Mouse (Mus musculus): ENCODE measurements around the gene Rsu1. TPM values are rescaled to one million over a fixed set of nuclear protein-coding genes. Genes with fewer than 3 reads are reported as not detected.
"Not testable (repeated sequence)": the region's sequence is repeated elsewhere in the genome, so short reads cannot be mapped to it uniquely, and the experiment has no call there.

Rsu1 gene
- polyA plus RNA-seq, 1 experiment from 2014 or later: 75.3 TPM

DNA sequence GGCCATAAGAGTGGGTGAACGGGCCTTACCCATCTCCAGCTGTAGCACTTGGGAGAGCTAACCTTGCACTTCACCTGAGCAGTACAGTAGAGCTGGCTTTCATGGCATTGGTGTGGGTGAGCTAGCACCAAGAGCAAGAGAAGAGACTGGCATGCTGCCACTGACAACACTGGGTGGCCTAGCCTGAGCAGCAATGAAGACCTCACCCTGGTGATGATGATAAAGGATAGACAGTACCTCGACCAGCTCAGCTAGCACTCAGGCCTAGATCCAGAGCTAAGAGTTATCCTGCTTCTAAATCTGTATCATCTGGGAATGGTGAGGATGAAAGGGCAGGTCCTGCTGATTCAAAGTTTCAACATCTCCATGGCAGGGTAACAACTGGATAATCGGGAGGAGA lies 88.1 kb downstream of the Rsu1 start:
- Histone ChIP-seq H3K27me3 (ENCODE audit: control insufficient read depth, insufficient read depth, low read length) (no peaks in the 10 kb centered on the region), H3K9ac (ENCODE audit: low read length) (no peak overlapping the region), H3K27ac (ENCODE audit: low read depth, low read length) (no peak overlapping the region), H3K4me3 (ENCODE audit: low read depth, low read length) (no peak overlapping the region), H3K4me2 (ENCODE audit: low read depth) (no peak overlapping the region), H3K9me3 (ENCODE audit: control insufficient read depth, low read length) (no peaks in the 10 kb centered on the region), H3K4me1 (ENCODE audit: control insufficient read depth, insufficient read depth, low read length) (no peaks in the 10 kb centered on the region), H3K36me3 (ENCODE audit: control insufficient read depth, insufficient read depth, low read length) (no peaks in the 10 kb centered on the region)
- no peak for ATAC-seq (ENCODE audit: insufficient read depth, low FRiP score, low TSS enrichment)
- WGBS: 95% methylated on average over 3 of the region's 3 CpGs
- DNase-seq (ENCODE audit: low spot score): no peak

DNA sequence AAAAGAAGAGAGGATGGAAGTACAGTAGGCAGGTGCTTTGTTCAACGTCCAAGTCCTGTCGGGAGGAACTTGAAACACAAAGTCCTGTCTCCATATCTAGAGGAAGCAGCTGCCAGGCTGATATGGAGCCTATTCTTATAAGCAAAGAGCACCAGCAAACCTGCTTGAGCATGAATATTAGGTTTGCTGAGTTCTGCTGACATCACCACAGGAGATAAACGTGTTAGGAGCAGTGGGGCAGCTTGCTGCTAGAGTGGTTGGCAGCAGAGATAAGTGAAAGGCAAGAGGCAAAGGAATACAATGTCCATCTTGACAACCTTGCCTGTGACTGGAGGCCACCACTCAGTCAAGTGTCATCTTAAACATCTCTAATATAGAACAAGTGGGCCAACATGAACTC lies 89.3 kb downstream of the Rsu1 start:
- not testable (repeated sequence) for H3K9me3 ChIP-seq (ENCODE audit: control insufficient read depth, low read length); H3K4me3 ChIP-seq (ENCODE audit: low read depth, low read length); H3K36me3 ChIP-seq (ENCODE audit: control insufficient read depth, insufficient read depth, low read length); H3K4me2 ChIP-seq (ENCODE audit: low read depth); H3K9ac ChIP-seq (ENCODE audit: low read length); H3K27me3 ChIP-seq (ENCODE audit: control insufficient read depth, insufficient read depth, low read length); DNase-seq (ENCODE audit: low spot score); ATAC-seq (ENCODE audit: insufficient read depth, low FRiP score, low TSS enrichment); H3K4me1 ChIP-seq (ENCODE audit: control insufficient read depth, insufficient read depth, low read length); H3K27ac ChIP-seq (ENCODE audit: low read depth, low read length)
- no CpG with 5 or more reads among the region's 3 CpGs for WGBS

DNA sequence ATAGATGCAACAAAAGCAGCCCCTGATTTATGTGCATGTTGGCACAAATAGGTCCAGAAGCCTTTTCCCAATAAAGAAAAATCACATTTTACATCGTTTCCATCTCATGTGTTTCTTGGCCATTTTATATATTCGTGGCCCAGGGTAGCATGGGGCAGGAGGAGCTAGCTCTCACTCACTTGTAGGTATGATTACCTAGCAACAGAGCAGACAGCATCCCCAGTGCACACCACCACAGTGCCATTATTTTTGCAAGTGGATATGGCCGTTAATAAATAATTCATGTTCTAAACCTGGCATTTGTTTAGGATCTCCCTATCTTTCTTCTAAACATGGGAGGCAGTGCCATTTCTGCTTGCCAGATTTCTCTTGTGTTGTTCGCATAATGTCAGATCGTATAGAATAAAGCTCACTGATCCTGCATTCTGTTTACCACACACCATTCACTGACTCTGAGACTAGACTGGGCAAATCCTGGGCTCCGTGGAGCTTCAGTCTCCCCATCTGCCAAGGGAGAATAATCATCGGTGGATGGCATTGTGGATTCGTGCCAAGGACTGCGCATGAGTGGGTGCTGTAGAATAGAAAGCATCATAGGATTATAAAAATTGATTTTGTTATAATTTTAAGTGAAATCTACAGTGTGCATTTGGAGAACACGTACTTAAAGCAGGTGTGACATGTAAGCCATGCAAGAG lies 93.4 kb downstream of the Rsu1 start:
- H3K27me3 ChIP-seq (ENCODE audit: control insufficient read depth, insufficient read depth, low read length): no peaks in the 10 kb centered on the region
- ATAC-seq (ENCODE audit: insufficient read depth, low FRiP score, low TSS enrichment) (no peak), DNase-seq (ENCODE audit: low spot score) (no peak)
- H3K4me2 ChIP-seq (ENCODE audit: low read depth): no peak overlapping the region
- WGBS: 83% methylated on average over 10 of the region's 10 CpGs
- no peak overlapping the region for H3K27ac ChIP-seq (ENCODE audit: low read depth, low read length)
- H3K9ac ChIP-seq (ENCODE audit: low read length): no peak overlapping the region
- H3K4me3 ChIP-seq (ENCODE audit: low read depth, low read length): no peak overlapping the region
- no peaks in the 10 kb centered on the region for H3K9me3 ChIP-seq (ENCODE audit: control insufficient read depth, low read length)
- H3K4me1 ChIP-seq (ENCODE audit: control insufficient read depth, insufficient read depth, low read length): peaks cover 9% of the 10 kb centered on the region; the same call in 1 of the 2 replicates
- no peaks in the 10 kb centered on the region for H3K36me3 ChIP-seq (ENCODE audit: control insufficient read depth, insufficient read depth, low read length)

DNA sequence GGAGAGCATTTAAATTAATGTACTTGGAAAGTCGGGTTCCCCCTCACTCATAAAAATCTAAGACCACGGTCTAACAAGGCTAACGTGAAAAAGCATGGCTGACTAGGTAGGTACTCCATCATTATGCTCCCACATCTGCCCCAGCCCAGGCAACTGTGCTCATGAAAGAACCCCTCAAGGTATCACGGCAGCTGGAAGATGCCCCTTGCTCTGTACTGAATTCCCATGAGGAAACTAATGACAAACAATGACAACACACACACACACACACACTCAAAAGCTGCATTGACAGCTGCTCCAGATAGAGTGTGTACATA lies 95.0 kb downstream of the Rsu1 start:
- Histone ChIP-seq H3K4me2 (ENCODE audit: low read depth) (no peak overlapping the region), H3K4me1 (ENCODE audit: control insufficient read depth, insufficient read depth, low read length) (peaks cover 9% of the 10 kb centered on the region; the same call in 1 of the 2 replicates), H3K27me3 (ENCODE audit: control insufficient read depth, insufficient read depth, low read length) (no peaks in the 10 kb centered on the region), H3K4me3 (ENCODE audit: low read depth, low read length) (no peak overlapping the region), H3K36me3 (ENCODE audit: control insufficient read depth, insufficient read depth, low read length) (no peaks in the 10 kb centered on the region), H3K9me3 (ENCODE audit: control insufficient read depth, low read length) (no peaks in the 10 kb centered on the region), H3K9ac (ENCODE audit: low read length) (no peak overlapping the region), H3K27ac (ENCODE audit: low read depth, low read length) (no peak overlapping the region)
- DNase-seq (ENCODE audit: low spot score) (no peak), ATAC-seq (ENCODE audit: insufficient read depth, low FRiP score, low TSS enrichment) (peak; percentile 69)
- 46% methylated on average over 4 of the region's 4 CpGs for WGBS

DNA sequence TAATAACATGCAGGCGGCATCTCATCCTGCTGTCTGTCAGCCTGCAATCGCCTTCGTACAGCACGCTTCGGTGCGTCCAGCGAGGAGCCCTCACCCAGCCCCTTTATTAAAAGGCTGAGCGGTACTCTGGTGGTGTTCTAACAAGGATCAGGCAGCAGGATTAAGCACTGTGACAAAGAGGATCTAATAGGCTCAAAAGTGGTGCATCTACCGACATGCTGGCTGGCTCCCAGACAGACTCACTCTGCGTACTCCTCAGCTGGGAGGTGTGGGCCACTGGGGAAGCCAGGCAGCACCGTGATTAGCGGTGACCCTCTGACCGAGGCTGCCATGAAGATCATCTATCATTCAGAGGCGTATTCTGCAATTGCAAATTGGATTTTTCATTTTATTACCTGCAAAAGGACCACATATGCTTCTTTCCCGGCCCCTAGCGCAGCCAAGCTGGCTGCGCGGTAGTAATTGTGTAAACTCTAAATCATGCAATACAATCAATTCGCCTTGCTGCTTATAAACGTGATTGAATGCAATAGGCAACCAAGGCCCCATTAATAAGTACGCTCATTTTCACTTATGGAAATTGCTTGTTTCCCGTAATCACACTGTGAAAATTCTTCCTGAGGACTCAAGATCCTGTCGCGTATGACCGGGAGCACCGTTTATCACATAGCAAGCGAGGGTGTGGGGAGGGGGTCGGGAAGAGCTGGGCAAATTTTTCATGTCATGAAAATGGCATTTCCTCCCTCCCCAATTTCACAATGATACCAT lies 95.5 kb downstream of the Rsu1 start:
- Histone ChIP-seq H3K4me3 (ENCODE audit: low read depth, low read length) (no peak overlapping the region), H3K27me3 (ENCODE audit: control insufficient read depth, insufficient read depth, low read length) (no peaks in the 10 kb centered on the region), H3K9me3 (ENCODE audit: control insufficient read depth, low read length) (no peaks in the 10 kb centered on the region), H3K9ac (ENCODE audit: low read length) (no peak overlapping the region), H3K4me2 (ENCODE audit: low read depth) (no peak overlapping the region), H3K4me1 (ENCODE audit: control insufficient read depth, insufficient read depth, low read length) (peaks cover 9% of the 10 kb centered on the region; the same call in 1 of the 2 replicates), H3K36me3 (ENCODE audit: control insufficient read depth, insufficient read depth, low read length) (no peaks in the 10 kb centered on the region), H3K27ac (ENCODE audit: low read depth, low read length) (0 out of 2 replicates have a peak overlapping the region, but pooled peaks have one; percentile 45)
- WGBS: 52% methylated on average over 28 of the region's 28 CpGs
- ATAC-seq (ENCODE audit: insufficient read depth, low FRiP score, low TSS enrichment) (peak; percentile 85), DNase-seq (ENCODE audit: low spot score) (peak; percentile 64)

DNA sequence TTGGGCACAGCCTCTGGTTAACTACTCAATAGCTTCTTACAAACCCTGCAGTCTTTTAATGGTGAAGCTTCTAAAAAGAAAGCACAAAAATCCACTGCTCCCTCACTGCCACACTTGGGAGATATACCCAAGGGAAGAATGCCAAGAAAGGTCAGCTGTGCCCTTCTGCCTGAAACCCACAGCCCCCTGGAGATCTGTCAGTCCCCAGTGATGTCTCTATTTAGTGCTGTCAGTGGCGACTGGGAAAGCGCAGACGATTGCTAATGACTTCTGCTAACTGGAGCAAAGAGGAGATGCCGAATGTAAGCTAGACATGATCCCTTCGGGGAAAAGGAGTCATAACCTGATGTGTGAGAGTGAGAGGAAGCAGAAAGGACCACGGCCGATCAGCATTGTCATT lies 96.8 kb downstream of the Rsu1 start:
- no peak for ATAC-seq (ENCODE audit: insufficient read depth, low FRiP score, low TSS enrichment)
- Histone ChIP-seq H3K27ac (ENCODE audit: low read depth, low read length) (no peak overlapping the region), H3K4me3 (ENCODE audit: low read depth, low read length) (no peak overlapping the region), H3K9me3 (ENCODE audit: control insufficient read depth, low read length) (no peaks in the 10 kb centered on the region), H3K27me3 (ENCODE audit: control insufficient read depth, insufficient read depth, low read length) (no peaks in the 10 kb centered on the region), H3K4me1 (ENCODE audit: control insufficient read depth, insufficient read depth, low read length) (peaks cover 9% of the 10 kb centered on the region; the same call in 1 of the 2 replicates), H3K9ac (ENCODE audit: low read length) (no peak overlapping the region), H3K36me3 (ENCODE audit: control insufficient read depth, insufficient read depth, low read length) (no peaks in the 10 kb centered on the region), H3K4me2 (ENCODE audit: low read depth) (no peak overlapping the region)
- peak; percentile 14 for DNase-seq (ENCODE audit: low spot score)
- WGBS: 77% methylated on average over 7 of the region's 7 CpGs

DNA sequence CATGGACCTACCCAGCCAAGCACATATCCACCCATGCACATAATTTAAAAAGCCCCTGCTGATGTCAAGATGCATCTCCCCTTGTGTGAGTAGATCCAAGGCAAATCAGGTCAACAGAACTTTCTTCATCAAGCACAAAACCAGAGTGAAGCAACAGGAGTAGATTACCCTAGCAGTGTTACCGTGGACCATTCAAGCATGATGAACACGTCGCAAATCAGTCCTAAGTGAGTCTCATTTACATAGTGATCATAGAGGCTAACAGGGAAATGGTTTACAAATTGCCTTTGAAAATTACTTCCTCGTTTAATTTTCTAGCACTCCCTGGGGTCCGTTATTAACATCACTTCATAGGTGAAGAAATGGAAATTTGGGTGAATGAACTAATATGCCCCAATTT lies 100.6 kb downstream of the Rsu1 start:
- no peak overlapping the region for H3K4me2 ChIP-seq (ENCODE audit: low read depth)
- ATAC-seq (ENCODE audit: insufficient read depth, low FRiP score, low TSS enrichment): no peak
- no peak overlapping the region for H3K4me3 ChIP-seq (ENCODE audit: low read depth, low read length)
- 79% methylated on average over 5 of the region's 5 CpGs for WGBS
- no peak overlapping the region for H3K9ac ChIP-seq (ENCODE audit: low read length)
- DNase-seq (ENCODE audit: low spot score): no peak
- H3K27ac ChIP-seq (ENCODE audit: low read depth, low read length): no peak overlapping the region
- H3K36me3 ChIP-seq (ENCODE audit: control insufficient read depth, insufficient read depth, low read length): no peaks in the 10 kb centered on the region
- no peaks in the 10 kb centered on the region for H3K27me3 ChIP-seq (ENCODE audit: control insufficient read depth, insufficient read depth, low read length)
- H3K9me3 ChIP-seq (ENCODE audit: control insufficient read depth, low read length): no peaks in the 10 kb centered on the region
- H3K4me1 ChIP-seq (ENCODE audit: control insufficient read depth, insufficient read depth, low read length): 0 out of 2 replicates have a peak, but pooled peaks cover 3% of the 10 kb centered on the region

DNA sequence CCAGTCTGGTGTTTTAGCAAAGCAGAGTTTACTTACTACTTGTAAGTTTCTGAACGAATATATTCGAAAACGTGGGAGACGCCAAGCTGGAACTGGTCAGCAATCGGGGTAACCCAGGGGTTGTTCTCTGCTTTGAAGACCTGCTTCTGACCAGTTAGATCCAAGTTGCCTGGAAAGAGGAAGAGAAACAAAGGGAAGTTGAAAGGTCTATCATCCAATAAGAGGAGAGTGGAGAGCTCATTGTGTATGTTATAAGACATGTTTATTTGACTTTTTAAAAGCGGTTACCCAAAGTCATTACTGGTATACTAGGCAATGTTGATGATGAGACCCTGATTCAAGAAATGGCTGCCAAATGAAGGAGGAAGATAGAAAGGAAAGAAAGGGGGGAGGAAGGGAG lies 101.3 kb downstream of the Rsu1 start:
- no peaks in the 10 kb centered on the region for H3K36me3 ChIP-seq (ENCODE audit: control insufficient read depth, insufficient read depth, low read length)
- no peak for ATAC-seq (ENCODE audit: insufficient read depth, low FRiP score, low TSS enrichment)
- H3K4me3 ChIP-seq (ENCODE audit: low read depth, low read length): no peak overlapping the region
- no peaks in the 10 kb centered on the region for H3K27me3 ChIP-seq (ENCODE audit: control insufficient read depth, insufficient read depth, low read length)
- no peak overlapping the region for H3K27ac ChIP-seq (ENCODE audit: low read depth, low read length)
- H3K9ac ChIP-seq (ENCODE audit: low read length): no peak overlapping the region
- no peaks in the 10 kb centered on the region for H3K9me3 ChIP-seq (ENCODE audit: control insufficient read depth, low read length)
- H3K4me1 ChIP-seq (ENCODE audit: control insufficient read depth, insufficient read depth, low read length): no peaks in the 10 kb centered on the region
- WGBS: 93% methylated on average over 6 of the region's 6 CpGs
- no peak for DNase-seq (ENCODE audit: low spot score)
- no peak overlapping the region for H3K4me2 ChIP-seq (ENCODE audit: low read depth)

Measured in neural tube, embryonic 11.5 days (tissue).